ENCODE assay signal across 8 mouse cellular contexts in the genomic region with DNA sequence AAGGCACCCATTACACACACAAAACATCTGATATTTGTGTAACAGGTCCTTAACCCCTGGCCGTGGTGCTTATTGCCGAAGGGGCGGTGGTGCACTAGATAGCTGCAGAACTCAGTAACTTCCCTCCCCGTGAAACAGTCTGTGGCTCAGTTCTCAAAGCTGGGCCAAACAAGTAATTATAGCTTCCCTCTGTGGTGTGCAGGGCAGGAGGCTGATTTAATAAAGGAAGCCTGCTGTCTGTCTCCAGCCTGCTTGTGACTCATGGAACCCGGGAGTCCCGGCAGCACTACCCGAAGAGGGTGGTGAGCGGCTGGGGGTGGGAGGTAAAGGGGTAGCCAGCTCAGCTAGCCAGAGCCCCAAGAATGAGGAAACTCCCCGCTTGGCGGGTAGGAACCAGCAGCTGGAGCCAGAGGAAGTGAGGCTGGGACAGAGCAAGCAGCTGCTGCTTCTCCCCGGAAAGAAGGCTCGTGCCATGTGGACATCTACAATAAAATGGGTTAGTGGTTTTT. TPM values are rescaled to one million over a fixed set of nuclear protein-coding genes. Genes with fewer than 3 reads are reported as not detected.
A peak's percentile ranks its signal among the peaks of the same experiment; 100 is the strongest.
DNase-seq lines count a peak whose midpoint lies in the region; ATAC-seq and TF ChIP-seq lines count a peak whose summit lies in the region.

No protein-coding gene starts in this region.

- no peaks in the 10 kb centered on the region for H3K36me3 ChIP-seq in spleen, adult 2 months (ENCODE audit: control insufficient read depth, insufficient read depth, low read length)
- 0 out of 2 replicates have a peak, but pooled peaks cover 3% of the 10 kb centered on the region for H3K36me3 ChIP-seq in embryonic facial prominence, embryonic 13.5 days
- H3K36me3 ChIP-seq in limb, embryonic 14.5 days (ENCODE audit: control insufficient read depth, insufficient read depth, low read length): no peaks in the 10 kb centered on the region; the same call in 1 of the 2 replicates
- no peaks in the 10 kb centered on the region for H3K36me3 ChIP-seq in midbrain, embryonic 15.5 days (replicated peaks)
- no peaks in the 10 kb centered on the region for H3K36me3 ChIP-seq in splenic B cell, adult 2 months (ENCODE audit: control insufficient read depth, insufficient read depth, low read length, poor library complexity, severe bottlenecking)

- TF ChIP-seq POLR2A in spleen, adult 2 months (IDR thresholded peaks at IDR 0.05; ENCODE audit: low read depth, low read length): no peak
- no peak for TF ChIP-seq POLR2A in limb, embryonic 14.5 days (IDR thresholded peaks at IDR 0.05; ENCODE audit: borderline replicate concordance, extremely low read depth, insufficient read depth, insufficient read length)

- DNase-seq in spleen, adult 2 months (ENCODE audit: low read depth in 1 of 2, low spot score in 2 of 2): peak in 1 of 2 experiments; percentile 34
- DNase-seq in spleen, postnatal 14 days (ENCODE audit: low spot score in 2 of 2): no peak
- peak; percentile 89 to 90 for DNase-seq in heart, adult 9 months (ENCODE audit: low spot score in 2 of 2)
- DNase-seq in kidney, adult 8-10 months: peak; percentile 20 to 47
- DNase-seq in limb, embryonic 14.5 days (ENCODE audit: low spot score): peak; percentile 53
- peak; percentile 35 for DNase-seq in splenic B cell, adult 2 months (ENCODE audit: low read depth, low spot score)

- peak; percentile 23 for ATAC-seq in embryonic facial prominence, embryonic 13.5 days (ENCODE audit: insufficient number of reproducible peaks, insufficient read depth, low FRiP score, low TSS enrichment, low read depth)
- peak; percentile 53 for ATAC-seq in limb, embryonic 14.5 days (ENCODE audit: low FRiP score, low read depth)
- ATAC-seq in midbrain, embryonic 15.5 days (replicated peaks): peak; percentile 46

- no peaks in the 10 kb centered on the region for H3K27me3 ChIP-seq in spleen, adult 2 months (ENCODE audit: control insufficient read depth, insufficient read depth, low read length)
- H3K27me3 ChIP-seq in embryonic facial prominence, embryonic 13.5 days: no peaks in the 10 kb centered on the region
- H3K27me3 ChIP-seq in limb, embryonic 14.5 days (ENCODE audit: control insufficient read depth, insufficient read depth, low read length): no peaks in the 10 kb centered on the region
- no peaks in the 10 kb centered on the region for H3K27me3 ChIP-seq in midbrain, embryonic 15.5 days (replicated peaks)
- no peaks in the 10 kb centered on the region for H3K27me3 ChIP-seq in splenic B cell, adult 2 months (ENCODE audit: control insufficient read depth, insufficient read depth, low read length, poor library complexity, severe bottlenecking)

- peak overlapping the region; percentile 31; the same call in 1 of the 2 replicates for H3K27ac ChIP-seq in spleen, adult 2 months (ENCODE audit: insufficient read depth, low read length)
- H3K27ac ChIP-seq in embryonic facial prominence, embryonic 13.5 days: peak overlapping the region; percentile 90
- H3K27ac ChIP-seq in limb, embryonic 14.5 days (replicated peaks; ENCODE audit: low read depth, low read length): peak overlapping the region; percentile 77
- peak overlapping the region; percentile 84 for H3K27ac ChIP-seq in midbrain, embryonic 15.5 days

- no peak for TF ChIP-seq CTCF in spleen, adult 2 months (IDR thresholded peaks at IDR 0.05; ENCODE audit: extremely low read depth, insufficient read depth, insufficient read length, insufficient replicate concordance)

- H3K4me1 ChIP-seq in spleen, adult 2 months (ENCODE audit: control insufficient read depth, insufficient read depth, insufficient read length): peaks cover 5% of the 10 kb centered on the region; the same call in 1 of the 2 replicates
- H3K4me1 ChIP-seq in embryonic facial prominence, embryonic 13.5 days: peaks cover 32% of the 10 kb centered on the region
- peaks cover 22% of the 10 kb centered on the region for H3K4me1 ChIP-seq in limb, embryonic 14.5 days (ENCODE audit: control insufficient read depth, insufficient read depth, low read length)
- H3K4me1 ChIP-seq in midbrain, embryonic 15.5 days: peaks cover 23% of the 10 kb centered on the region

- H3K4me2 ChIP-seq in embryonic facial prominence, embryonic 13.5 days: peak overlapping the region; percentile 83
- peak overlapping the region; percentile 70 for H3K4me2 ChIP-seq in limb, embryonic 14.5 days (replicated peaks; ENCODE audit: low read depth, low read length, severe bottlenecking)
- H3K4me2 ChIP-seq in midbrain, embryonic 15.5 days: peak overlapping the region; percentile 68

- H3K4me3 ChIP-seq in spleen, adult 2 months (ENCODE audit: extremely low read depth, insufficient read depth, insufficient read length): peak overlapping the region; percentile 46; the same call in 1 of the 2 replicates
- H3K4me3 ChIP-seq in embryonic facial prominence, embryonic 13.5 days: peak overlapping the region; percentile 48
- peak overlapping the region; percentile 39; the same call in 1 of the 2 replicates for H3K4me3 ChIP-seq in limb, embryonic 14.5 days (replicated peaks; ENCODE audit: low read length)
- peak overlapping the region; percentile 36 for H3K4me3 ChIP-seq in midbrain, embryonic 15.5 days

- WGBS in spleen, adult 2 months: 9% methylated on average over 12 of the region's 12 CpGs
- WGBS in embryonic facial prominence, embryonic 13.5 days: 3% methylated on average over 12 of the region's 12 CpGs
- WGBS in limb, embryonic 14.5 days: 4% methylated on average over 12 of the region's 12 CpGs
- 4% methylated on average over 12 of the region's 12 CpGs for WGBS in midbrain, embryonic 15.5 days

- H3K9me3 ChIP-seq in embryonic facial prominence, embryonic 13.5 days: no peaks in the 10 kb centered on the region
- no peaks in the 10 kb centered on the region for H3K9me3 ChIP-seq in limb, embryonic 14.5 days (ENCODE audit: control insufficient read depth, low read length)
- H3K9me3 ChIP-seq in midbrain, embryonic 15.5 days: no peaks in the 10 kb centered on the region

- H3K9ac ChIP-seq in embryonic facial prominence, embryonic 13.5 days: peak overlapping the region; percentile 72
- no peak overlapping the region; the same call in 1 of the 2 replicates for H3K9ac ChIP-seq in limb, embryonic 14.5 days (ENCODE audit: low read depth, low read length, severe bottlenecking)
- H3K9ac ChIP-seq in midbrain, embryonic 15.5 days: peak overlapping the region; percentile 38; the same call in 1 of the 2 replicates

RNA-seq across cellular contexts. Expression of a gene that starts 48.1 kb away (rescaled TPM):
- polyA plus RNA-seq in spleen, adult 2 months (2012; rRNA removed): 68.2 and 99.5 TPM in 2 replicates
- 95.1 and 108 TPM in 2 replicates for polyA plus RNA-seq in embryonic facial prominence, embryonic 13.5 days (2015; fragmentation: Nextera tagmentation; extraction: Ambion mirVana)
- polyA plus RNA-seq in limb, embryonic 14.5 days (2012; rRNA removed): 97.2 and 127 TPM in 2 replicates
- polyA plus RNA-seq in limb, embryonic 14.5 days (2014; fragmentation: Nextera tagmentation; extraction: Ambion mirVana): 143 and 153 TPM in 2 replicates
- polyA plus RNA-seq in midbrain, embryonic 15.5 days (2015; fragmentation: Nextera tagmentation; extraction: Ambion mirVana): 79.5 and 81.7 TPM in 2 replicates

RNA-seq across cellular contexts. Expression of a gene that starts 59.1 kb away (rescaled TPM):
- polyA plus RNA-seq in spleen, adult 2 months (2012; rRNA removed): not detected in 2 replicates
- 0.37 TPM in 1 of 2 replicates, not detected in the other for polyA plus RNA-seq in embryonic facial prominence, embryonic 13.5 days (2015; fragmentation: Nextera tagmentation; extraction: Ambion mirVana)
- not detected in 2 replicates for polyA plus RNA-seq in limb, embryonic 14.5 days (2012; rRNA removed)
- polyA plus RNA-seq in limb, embryonic 14.5 days (2014; fragmentation: Nextera tagmentation; extraction: Ambion mirVana): not detected in 2 replicates
- polyA plus RNA-seq in midbrain, embryonic 15.5 days (2015; fragmentation: Nextera tagmentation; extraction: Ambion mirVana): 0.23 and 0.65 TPM in 2 replicates

Comparison
In these comparisons a context has a peak if more than half of its experiments do, and no peak if none do; other contexts are left out.
1. DNase-seq: peak in heart, adult 9 months (2 of 2), kidney, adult 8-10 months (2 of 2), limb, embryonic 14.5 days (single experiment) and splenic B cell, adult 2 months (single experiment); none in spleen, postnatal 14 days (0 of 2).
2. H3K27ac ChIP-seq: peak in every context shown above with its lines; median percentile 90 in embryonic facial prominence, embryonic 13.5 days; 84 in midbrain, embryonic 15.5 days; 77 in limb, embryonic 14.5 days; 31 in spleen, adult 2 months.
3. Peak in every context shown above with its lines, with median percentiles within 50 percentile points of each other: H3K4me3 ChIP-seq, ATAC-seq and H3K4me2 ChIP-seq.